Mouse (Mus musculus) kidney, adult 10 weeks (tissue): ENCODE results near the gene Zscan4-ps3. TPM values are rescaled to one million over a fixed set of nuclear protein-coding genes. Genes with fewer than 3 reads are reported as not detected.

Experiments used
- polyA plus RNA-seq: library from polyadenylated mRNA; stranded (reverse); fragments of 350-450 nt; fragmentation: Illumina TruSeq; extraction: RNeasy Lipid Tissue Mini Kit (QIAGEN cat#74804); gene quantifications from one replicate; pipeline ENCODE4 v1.2.3, GENCODE M21; 2014; ENCODE audit warnings: low read depth, low replicate concordance

The Zscan4-ps3 gene
- not detected for polyA plus RNA-seq

GRCm38 (mm10) chr7:11609008-11609407, at the start of gene Zscan4-ps3:
TSS of gene Zscan4-ps3 (plus strand) at chr7:11609308.

Other genes starting within 250 kb of the Zscan4-ps3 start
- gene Zscan4f, start 211.4 kb upstream of the Zscan4-ps3 start, polyA plus RNA-seq = not detected
- gene Zscan4-ps2, start 95.0 kb upstream of the Zscan4-ps3 start, polyA plus RNA-seq = not detected
- not detected for gene Vmn1r72, start 70.8 kb downstream of the Zscan4-ps3 start, polyA plus RNA-seq
- gene Vmn1r73, start 121.0 kb downstream of the Zscan4-ps3 start, polyA plus RNA-seq = not detected
- not detected for gene Vmn1r74, start 224.7 kb downstream of the Zscan4-ps3 start, polyA plus RNA-seq